Mouse (Mus musculus) lung, embryonic 16.5 days (tissue): ENCODE data around the gene Fam81a. TPM values are rescaled to one million over a fixed set of nuclear protein-coding genes. Genes with fewer than 3 reads are reported as not detected.
A peak's percentile ranks its signal among the peaks of the same experiment; 100 is the strongest.

Source experiments
- ATAC-seq: fragments of 200-750 bp; cut with Nextera tagmentation; 2 replicates; pipeline ENCODE4 v1.8.0; 2017; ENCODE audit warnings: low read depth, mild to moderate bottlenecking, moderate library complexity
- H3K27ac ChIP-seq: fragments of 300-500 bp; sonication (generic); 2 replicates; pipeline ENCODE4 v1.5.1; 2014; ENCODE audit warnings: mild to moderate bottlenecking, control low read depth, low read length
- H3K27me3 ChIP-seq: fragments of 300-500 bp; sonication (generic); 2 replicates; pipeline ENCODE4 v1.6.1; 2014; ENCODE audit warnings: low read depth, low read length, mixed read lengths; ENCODE audit not compliant: control insufficient read depth, insufficient read depth
- H3K36me3 ChIP-seq: fragments of 300-500 bp; sonication (generic); 2 replicates; pipeline ENCODE4 v1.6.1; 2014; ENCODE audit warnings: low read length; ENCODE audit not compliant: control insufficient read depth, insufficient read depth
- H3K4me1 ChIP-seq: fragments of 300-500 bp; sonication (generic); replicated peaks from 2 replicates; pipeline ENCODE4 v1.6.1; 2014; ENCODE audit warnings: low read length, mixed read lengths; ENCODE audit not compliant: control insufficient read depth, insufficient read depth
- H3K4me2 ChIP-seq: fragments of 300-500 bp; sonication (generic); 2 replicates; pipeline ENCODE4 v1.6.1; 2014; ENCODE audit warnings: low read depth, low read length, control low read depth
- H3K4me3 ChIP-seq: fragments of 300-500 bp; sonication (generic); 2 replicates; pipeline ENCODE4 v1.5.1; 2014; ENCODE audit warnings: mild to moderate bottlenecking, low read length, control low read depth
- H3K9ac ChIP-seq: fragments of 300-500 bp; sonication (generic); 2 replicates; pipeline ENCODE4 v1.6.1; 2014; ENCODE audit warnings: low read length, control low read depth
- H3K9me3 ChIP-seq: fragments of 300-500 bp; sonication (generic); 2 replicates; pipeline ENCODE4 v1.6.1; 2016; ENCODE audit warnings: low read length; ENCODE audit not compliant: control insufficient read depth
- WGBS: fragments of 180-500 bp; shearing (Covaris S2); extraction: QIAGEN DNeasy Blood & Tissue Kit; methylation state at CpG from one replicate; pipeline ENCODE4 v1.1.7; 2014; 5-methylcytosine and 5-hydroxymethylcytosine counted together
- polyA plus RNA-seq: library from polyadenylated mRNA; unstranded; fragments of >200 nt; fragmentation: Nextera tagmentation; extraction: Ambion mirVana; gene quantifications from 2 replicates; pipeline ENCODE4 v1.2.1, GENCODE M21; 2015

Gene Fam81a
- 7.4 and 8.6 TPM in 2 replicates for polyA plus RNA-seq

GRCm38 (mm10) chr9:70142460-70142859, at the start of gene Fam81a:
Gene Fam81a (minus strand): TSS chr9:70142560.
- 47% methylated on average over 7 of the region's 7 CpGs for WGBS
- H3K27ac ChIP-seq: no peak within 1 kb of the TSS
- peaks cover 3% of the 10 kb centered on the region; the same call in 1 of the 2 replicates for H3K27me3 ChIP-seq
- H3K4me1 ChIP-seq: peaks cover 11% of the 10 kb centered on the region
- no peak for ATAC-seq
- peak within 1 kb of the TSS; percentile 95 for H3K4me2 ChIP-seq
- peak within 1 kb of the TSS; percentile 56 for H3K4me3 ChIP-seq
- no peaks in the 10 kb centered on the region for H3K9me3 ChIP-seq
- no peaks in the 10 kb centered on the region for H3K36me3 ChIP-seq
- H3K9ac ChIP-seq: peak within 1 kb of the TSS; percentile 50

GRCm38 (mm10) chr9:70182639-70183038, 40.3 kb upstream of the Fam81a start:
- no peak overlapping the region for H3K9ac ChIP-seq
- H3K27me3 ChIP-seq: no peaks in the 10 kb centered on the region
- H3K27ac ChIP-seq: no peak overlapping the region
- WGBS: 58% methylated on average over 7 of the region's 7 CpGs
- H3K36me3 ChIP-seq: no peaks in the 10 kb centered on the region
- 0 out of 2 replicates have a peak, but pooled peaks cover 2% of the 10 kb centered on the region for H3K9me3 ChIP-seq
- no peak overlapping the region for H3K4me3 ChIP-seq
- H3K4me1 ChIP-seq: no peaks in the 10 kb centered on the region
- ATAC-seq: no peak
- no peak overlapping the region for H3K4me2 ChIP-seq

- WGBS: 63% methylated on average over 12 of the region's 12 CpGs
- Histone ChIP-seq H3K4me3 (no peak overlapping the region), H3K4me1 (no peaks in the 10 kb centered on the region), H3K9me3 (no peaks in the 10 kb centered on the region), H3K36me3 (no peaks in the 10 kb centered on the region), H3K9ac (no peak overlapping the region), H3K27ac (no peak overlapping the region), H3K27me3 (no peaks in the 10 kb centered on the region), H3K4me2 (no peak overlapping the region)
- ATAC-seq: no peak
Measured at GRCm38 (mm10) chr9:70181719-70182118, 39.4 kb upstream of the Fam81a start.

DNA sequence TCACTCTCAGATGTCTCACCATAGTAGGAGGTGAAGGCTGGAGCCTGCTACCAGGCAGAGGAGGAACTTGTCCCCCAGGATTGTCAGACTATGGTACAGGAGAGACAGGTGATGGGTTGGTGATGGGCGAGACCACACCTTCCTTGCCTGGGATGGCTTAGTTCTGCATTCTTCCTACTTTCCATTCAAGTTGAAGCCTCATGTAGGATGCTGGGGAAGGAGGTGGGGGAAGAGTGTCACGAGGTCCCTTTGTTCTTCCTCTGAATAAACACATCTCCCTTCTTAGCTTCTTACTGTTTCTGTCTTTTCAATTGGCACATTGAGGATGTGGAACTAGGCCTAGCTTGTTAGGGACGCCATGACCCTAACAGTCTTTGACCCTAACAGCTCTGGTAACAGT, 33.9 kb upstream of the Fam81a start:
- Histone ChIP-seq H3K4me3 (no peak overlapping the region), H3K9ac (no peak overlapping the region), H3K4me2 (no peak overlapping the region), H3K4me1 (no peaks in the 10 kb centered on the region), H3K36me3 (no peaks in the 10 kb centered on the region), H3K9me3 (no peaks in the 10 kb centered on the region), H3K27ac (no peak overlapping the region), H3K27me3 (no peaks in the 10 kb centered on the region)
- ATAC-seq: no peak
- 64% methylated on average over 3 of the region's 3 CpGs for WGBS

GRCm38 (mm10) chr9:70174896-70175295, 32.5 kb upstream of the Fam81a start:
- 35% methylated on average over 6 of the region's 6 CpGs for WGBS
- Histone ChIP-seq H3K9ac (no peak overlapping the region), H3K27me3 (no peaks in the 10 kb centered on the region), H3K4me2 (no peak overlapping the region), H3K27ac (no peak overlapping the region), H3K4me1 (no peaks in the 10 kb centered on the region), H3K36me3 (no peaks in the 10 kb centered on the region), H3K9me3 (no peaks in the 10 kb centered on the region), H3K4me3 (no peak overlapping the region)
- no peak for ATAC-seq

DNA sequence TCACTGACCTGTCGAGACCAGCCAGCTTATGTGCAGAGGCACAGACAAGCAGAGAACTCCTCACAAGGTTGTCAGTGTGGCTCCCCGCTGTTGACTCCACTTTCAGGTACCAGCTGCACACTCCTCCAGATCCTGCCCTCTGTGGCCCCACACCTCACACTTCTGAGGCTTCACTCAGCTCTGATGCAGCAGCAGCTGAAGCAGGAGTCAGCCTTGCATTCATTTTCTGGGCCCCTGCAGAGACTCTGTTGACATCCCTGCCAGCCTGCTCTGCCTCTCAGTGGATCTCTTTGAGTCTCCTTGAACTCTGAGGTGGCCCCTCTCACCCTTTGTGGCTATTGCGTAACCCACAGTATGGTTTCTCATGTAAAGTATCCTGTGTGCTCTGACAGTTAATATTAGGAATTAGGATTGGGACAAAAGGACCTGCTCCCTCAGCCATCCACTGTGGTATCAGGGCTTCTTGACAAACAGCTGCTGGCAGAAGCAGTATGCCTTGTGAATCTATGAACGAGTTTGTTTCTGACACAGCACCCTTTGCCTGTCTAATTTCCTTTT, 32.0 kb upstream of the Fam81a start:
- 57% methylated on average over 4 of the region's 4 CpGs for WGBS
- Histone ChIP-seq H3K36me3 (no peaks in the 10 kb centered on the region), H3K4me2 (no peak overlapping the region), H3K4me1 (no peaks in the 10 kb centered on the region), H3K27me3 (no peaks in the 10 kb centered on the region), H3K9me3 (no peaks in the 10 kb centered on the region), H3K9ac (no peak overlapping the region), H3K4me3 (no peak overlapping the region), H3K27ac (no peak overlapping the region)
- no peak for ATAC-seq

GRCm38 (mm10) chr9:70168973-70169372, 26.6 kb upstream of the Fam81a start:
- no peaks in the 10 kb centered on the region; the same call in 1 of the 2 replicates for H3K9me3 ChIP-seq
- H3K36me3 ChIP-seq: no peaks in the 10 kb centered on the region
- H3K27me3 ChIP-seq: no peaks in the 10 kb centered on the region
- no peak overlapping the region for H3K4me2 ChIP-seq
- H3K9ac ChIP-seq: no peak overlapping the region
- ATAC-seq: no peak
- WGBS: 84% methylated on average over 7 of the region's 7 CpGs
- no peak overlapping the region for H3K27ac ChIP-seq
- H3K4me1 ChIP-seq: no peaks in the 10 kb centered on the region
- no peak overlapping the region for H3K4me3 ChIP-seq

GRCm38 (mm10) chr9:70160071-70160470, 17.7 kb upstream of the Fam81a start:
- Histone ChIP-seq H3K27ac (no peak overlapping the region), H3K4me3 (no peak overlapping the region), H3K36me3 (no peaks in the 10 kb centered on the region), H3K9ac (no peak overlapping the region), H3K9me3 (no peaks in the 10 kb centered on the region), H3K4me1 (no peaks in the 10 kb centered on the region), H3K27me3 (no peaks in the 10 kb centered on the region), H3K4me2 (no peak overlapping the region)
- no peak for ATAC-seq
- 59% methylated on average over 10 of the region's 10 CpGs for WGBS

GRCm38 (mm10) chr9:70147618-70148017, 5.3 kb upstream of the Fam81a start:
- ATAC-seq: no peak
- Histone ChIP-seq H3K4me1 (no peaks in the 10 kb centered on the region), H3K36me3 (no peaks in the 10 kb centered on the region), H3K9ac (no peak overlapping the region), H3K27me3 (peaks cover under 1% of the 10 kb centered on the region; the same call in 1 of the 2 replicates), H3K4me3 (no peak overlapping the region), H3K9me3 (no peaks in the 10 kb centered on the region), H3K4me2 (no peak overlapping the region), H3K27ac (no peak overlapping the region)
- 70% methylated on average over 3 of the region's 3 CpGs for WGBS

DNA sequence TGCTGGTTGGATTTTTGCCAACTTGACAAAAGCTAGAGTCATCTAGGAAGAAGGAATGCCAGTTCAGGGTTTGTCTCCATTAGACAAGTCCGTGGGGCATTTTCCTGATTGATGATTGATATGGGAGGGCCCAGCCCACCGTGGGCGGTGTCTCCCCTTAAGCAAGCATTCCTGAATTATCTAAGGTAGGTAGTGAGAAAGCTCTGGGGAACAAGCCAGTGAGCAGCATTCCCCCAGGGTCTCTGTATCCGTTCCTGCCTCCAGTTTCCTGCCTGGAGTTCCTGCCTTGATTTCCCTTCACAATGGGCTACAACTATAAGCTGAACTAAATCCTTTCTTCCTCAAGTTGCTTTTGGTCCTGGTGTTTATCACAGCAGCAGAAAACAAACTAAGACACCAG, 3.1 kb upstream of the Fam81a start:
- Histone ChIP-seq H3K27me3 (peaks cover 3% of the 10 kb centered on the region; the same call in 1 of the 2 replicates), H3K27ac (no peak overlapping the region), H3K4me1 (peaks cover 4% of the 10 kb centered on the region; the same call in 1 of the 2 replicates), H3K9ac (no peak overlapping the region), H3K4me2 (no peak overlapping the region), H3K36me3 (no peaks in the 10 kb centered on the region), H3K4me3 (no peak overlapping the region), H3K9me3 (no peaks in the 10 kb centered on the region)
- ATAC-seq: no peak
- 70% methylated on average over 4 of the region's 4 CpGs for WGBS
